Mouse (Mus musculus): Measurements from ENCODE around the gene Ggt1. TPM values are rescaled to one million over a fixed set of nuclear protein-coding genes. Genes with fewer than 3 reads are reported as not detected.
A peak's percentile ranks its signal among the peaks of the same experiment; 100 is the strongest.

The Ggt1 gene
- polyA plus RNA-seq, 1 experiment from 2014 or later = 57.6 TPM

DNA sequence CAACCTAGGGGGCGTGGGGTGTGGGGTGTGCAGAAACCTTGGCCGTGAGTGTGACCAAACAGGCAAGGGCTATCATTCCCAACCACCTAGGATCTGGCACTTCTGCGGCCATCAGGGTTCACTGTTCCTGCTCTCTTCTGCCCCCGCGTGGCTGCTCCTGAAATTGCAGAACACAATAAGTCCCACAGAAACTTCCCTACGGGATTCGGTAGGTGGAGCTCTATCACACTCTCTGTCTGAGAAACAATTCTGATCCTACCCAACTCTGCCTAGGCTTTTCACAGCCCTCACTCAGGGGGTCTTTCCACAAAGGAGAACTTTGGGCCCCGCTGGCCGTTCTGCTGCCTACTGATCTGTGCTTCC lies 74.3 kb downstream of the Ggt1 start:
- H3K36me3 ChIP-seq (ENCODE audit: control insufficient read depth, insufficient read depth, low read length) = no peaks in the 10 kb centered on the region
- H3K4me1 ChIP-seq (ENCODE audit: control insufficient read depth, insufficient read depth, low read length) = no peaks in the 10 kb centered on the region
- no peaks in the 10 kb centered on the region for H3K9me3 ChIP-seq (ENCODE audit: control insufficient read depth, low read length)
- H3K9ac ChIP-seq (ENCODE audit: low read depth, low read length) = no peak overlapping the region
- no peaks in the 10 kb centered on the region for H3K27me3 ChIP-seq (ENCODE audit: control insufficient read depth, insufficient read depth, low read length)
- H3K4me2 ChIP-seq (replicated peaks; ENCODE audit: low read depth, low read length) = no peak overlapping the region
- peak; percentile 69; the same call in 1 of the 2 replicates for ATAC-seq (ENCODE audit: low FRiP score, low TSS enrichment)
- H3K4me3 ChIP-seq (ENCODE audit: low read length) = no peak overlapping the region
- H3K27ac ChIP-seq (ENCODE audit: low read depth, low read length) = no peak overlapping the region
- 4% methylated on average over 9 of the region's 9 CpGs for WGBS

Other genes starting within 250 kb of the Ggt1 start
- gene Adora2a, start 244.7 kb upstream of the Ggt1 start, polyA plus RNA-seq (2014; fragmentation: Nextera tagmentation; extraction: Ambion mirVana) = 5.3 and 7.1 TPM in 2 replicates
- gene Upb1, start 160.5 kb upstream of the Ggt1 start, polyA plus RNA-seq (2014; fragmentation: Nextera tagmentation; extraction: Ambion mirVana) = 0.93 and 1.3 TPM in 2 replicates
- 178 and 249 TPM in 2 replicates for gene Snrpd3, start 44.1 kb upstream of the Ggt1 start, polyA plus RNA-seq (2014; fragmentation: Nextera tagmentation; extraction: Ambion mirVana)
- gene Gucd1, start 43.6 kb upstream of the Ggt1 start, polyA plus RNA-seq (2014; fragmentation: Nextera tagmentation; extraction: Ambion mirVana) = 31.7 and 46.9 TPM in 2 replicates
- gene Lrrc75b, start 1.3 kb upstream of the Ggt1 start, polyA plus RNA-seq (2014; fragmentation: Nextera tagmentation; extraction: Ambion mirVana) = 2.1 and 2.9 TPM in 2 replicates
- 3.9 and 4.7 TPM in 2 replicates for gene Ggt5, start 27.7 kb downstream of the Ggt1 start, polyA plus RNA-seq (2014; fragmentation: Nextera tagmentation; extraction: Ambion mirVana)
- 4.2 and 9.2 TPM in 2 replicates for gene Susd2, start 82.4 kb downstream of the Ggt1 start, polyA plus RNA-seq (2014; fragmentation: Nextera tagmentation; extraction: Ambion mirVana)
- 32.3 and 37.7 TPM in 2 replicates for gene Cabin1, start 202.7 kb downstream of the Ggt1 start, polyA plus RNA-seq (2014; fragmentation: Nextera tagmentation; extraction: Ambion mirVana)
- 75.7 and 90.4 TPM in 2 replicates for gene Ddt, start 211.8 kb downstream of the Ggt1 start, polyA plus RNA-seq (2014; fragmentation: Nextera tagmentation; extraction: Ambion mirVana)
- gene Gm20441, start 219.3 kb downstream of the Ggt1 start, polyA plus RNA-seq (2014; fragmentation: Nextera tagmentation; extraction: Ambion mirVana) = not detected in 2 replicates
- 29.7 and 43.4 TPM in 2 replicates for gene Gstt3, start 219.8 kb downstream of the Ggt1 start, polyA plus RNA-seq (2014; fragmentation: Nextera tagmentation; extraction: Ambion mirVana)
- gene Gstt1, start 237.0 kb downstream of the Ggt1 start, polyA plus RNA-seq (2014; fragmentation: Nextera tagmentation; extraction: Ambion mirVana) = 10.6 and 12.1 TPM in 2 replicates

All from kidney, embryonic 14.5 days (tissue).